Mouse (Mus musculus) C2C12 (cell line): ENCODE data around the gene Chid1.

Experiments used
- CEBPB ChIP-seq: IDR thresholded peaks from one replicate; pipeline ENCODE4 v1.6.1; 2011; ENCODE audit warnings: low read depth, mild to moderate bottlenecking, control low read depth, moderate library complexity
- CTCF ChIP-seq: IDR thresholded peaks from one replicate; pipeline ENCODE4 v1.5.1; 2011; ENCODE audit not compliant: control insufficient read depth, insufficient read depth, insufficient read length
- MYOD1 ChIP-seq: IDR thresholded peaks from one replicate; pipeline ENCODE4 v1.6.1; 2011; ENCODE audit warnings: low read depth; ENCODE audit not compliant: control insufficient read depth, insufficient read length
- MYOG ChIP-seq: IDR thresholded peaks from one replicate; pipeline ENCODE4 v1.6.1; 2011; ENCODE audit not compliant: control insufficient read depth, insufficient read length; ENCODE audit errors: extremely low read depth
- USF1 ChIP-seq: IDR thresholded peaks from one replicate; pipeline ENCODE4 v1.6.1; 2011; ENCODE audit warnings: low read depth, mild to moderate bottlenecking, control low read depth, moderate library complexity

- no peak for TF ChIP-seq CTCF
- no peak for TF ChIP-seq CEBPB
- TF ChIP-seq MYOD1: no peak
- no peak for TF ChIP-seq USF1
- no peak for TF ChIP-seq MYOG
These were observed 39.3 kb upstream of the Chid1 start for GRCm38 (mm10) chr7:141578943-141579342.
